Mouse (Mus musculus): ENCODE results near the gene Acox1.

The Acox1 gene

GRCm38 (mm10) chr11:116167232-116167631, 31.6 kb downstream of the Acox1 start:
- DNase-seq (ENCODE audit: low read depth), result peak; percentile 40

- no peak for DNase-seq (ENCODE audit: low read depth)
Observed at GRCm38 (mm10) chr11:116163002-116163401, 35.8 kb downstream of the Acox1 start.

- DNase-seq (ENCODE audit: low read depth), result no peak
Observed at GRCm38 (mm10) chr11:116162146-116162545, 36.7 kb downstream of the Acox1 start.

- DNase-seq (ENCODE audit: low read depth), result no peak
Observed at GRCm38 (mm10) chr11:116161312-116161711, 37.5 kb downstream of the Acox1 start.

- no peak for DNase-seq (ENCODE audit: low read depth)
Observed at GRCm38 (mm10) chr11:116150960-116151359, 47.9 kb downstream of the Acox1 start.

- no peak for DNase-seq (ENCODE audit: low read depth)
Observed at GRCm38 (mm10) chr11:116149341-116149740, 49.5 kb downstream of the Acox1 start.

- DNase-seq (ENCODE audit: low read depth), result no peak
Observed at GRCm38 (mm10) chr11:116148761-116149221, 50.1 kb downstream of the Acox1 start.

- no peak for DNase-seq (ENCODE audit: low read depth)
Observed at GRCm38 (mm10) chr11:116146294-116146985, 52.4 kb downstream of the Acox1 start.

- no peak for DNase-seq (ENCODE audit: low read depth)
Observed at GRCm38 (mm10) chr11:116145481-116146293, 53.2 kb downstream of the Acox1 start.

GRCm38 (mm10) chr11:116143468-116143867, 55.4 kb downstream of the Acox1 start:
- no peak for DNase-seq (ENCODE audit: low read depth)

GRCm38 (mm10) chr11:116142211-116142991, 56.4 kb downstream of the Acox1 start:
- no peak for DNase-seq (ENCODE audit: low read depth)

GRCm38 (mm10) chr11:116138468-116139138, 60.2 kb downstream of the Acox1 start, which contains the start of gene Mrpl38:
TSS of gene Mrpl38 (minus strand) at chr11:116138868.
- peak; percentile 97 for DNase-seq (ENCODE audit: low read depth)

GRCm38 (mm10) chr11:116138096-116138467, 60.8 kb downstream of the Acox1 start:
- peak; percentile 57 for DNase-seq (ENCODE audit: low read depth)

- DNase-seq (ENCODE audit: low read depth), result no peak
Observed at GRCm38 (mm10) chr11:116134171-116134570, 64.7 kb downstream of the Acox1 start.

GRCm38 (mm10) chr11:116133497-116133896, 65.3 kb downstream of the Acox1 start:
- no peak for DNase-seq (ENCODE audit: low read depth)

GRCm38 (mm10) chr11:116132366-116133333, 66.2 kb downstream of the Acox1 start:
- DNase-seq (ENCODE audit: low read depth), result peak; percentile 60

GRCm38 (mm10) chr11:116131349-116132170, 67.3 kb downstream of the Acox1 start:
- no peak for DNase-seq (ENCODE audit: low read depth)

GRCm38 (mm10) chr11:116130488-116131205, 68.2 kb downstream of the Acox1 start, which contains the start of gene Trim65:
TSS of gene Trim65 (minus strand) at chr11:116131128.
- DNase-seq (ENCODE audit: low read depth), result peak; percentile 96

GRCm38 (mm10) chr11:116129993-116130487, 68.8 kb downstream of the Acox1 start:
- DNase-seq (ENCODE audit: low read depth), result no peak
